Mouse (Mus musculus): Measurements from ENCODE around the gene Eif6. TPM values are rescaled to one million over a fixed set of nuclear protein-coding genes. Genes with fewer than 3 reads are reported as not detected.
A peak's percentile ranks its signal among the peaks of the same experiment; 100 is the strongest.

The Eif6 gene
- 69.2 and 71.0 TPM in 2 replicates for polyA plus RNA-seq (2012; rRNA removed)

- TF ChIP-seq POLR2A (IDR thresholded peaks at IDR 0.05; ENCODE audit: extremely low read depth, insufficient read depth, low read length) (peak; percentile 63; the same call in 1 of the 2 replicates), CTCF (IDR thresholded peaks at IDR 0.05; ENCODE audit: extremely low read depth, insufficient read depth, low read length) (no peak)
- peak within 1 kb of the TSS; percentile 61 for H3K4me3 ChIP-seq (ENCODE audit: insufficient read depth, low read length)
- peaks cover 1% of the 10 kb centered on the region; the same call in 1 of the 2 replicates for H3K4me1 ChIP-seq (ENCODE audit: control insufficient read depth, insufficient read depth, low read length)
- no peak within 1 kb of the TSS for H3K27ac ChIP-seq (ENCODE audit: insufficient read depth, low read length)
Observed at GRCm38 (mm10) chr2:155826630-155827424, at the start of gene Eif6. Gene Eif6, minus strand, starts transcription at chr2:155826925.

GRCm38 (mm10) chr2:155873636-155874035 is 46.9 kb upstream of the Eif6 start:
- TF ChIP-seq POLR2A (IDR thresholded peaks at IDR 0.05; ENCODE audit: extremely low read depth, insufficient read depth, low read length), result no peak
- no peak for TF ChIP-seq CTCF (IDR thresholded peaks at IDR 0.05; ENCODE audit: extremely low read depth, insufficient read depth, low read length)
- Histone ChIP-seq H3K4me3 (ENCODE audit: insufficient read depth, low read length) (no peak overlapping the region), H3K4me1 (ENCODE audit: control insufficient read depth, insufficient read depth, low read length) (peaks cover 4% of the 10 kb centered on the region; the same call in 1 of the 2 replicates), H3K27ac (ENCODE audit: insufficient read depth, low read length) (no peak overlapping the region)

GRCm38 (mm10) chr2:155872930-155873507 is 46.3 kb upstream of the Eif6 start:
- peaks cover 4% of the 10 kb centered on the region; the same call in 1 of the 2 replicates for H3K4me1 ChIP-seq (ENCODE audit: control insufficient read depth, insufficient read depth, low read length)
- no peak overlapping the region for H3K27ac ChIP-seq (ENCODE audit: insufficient read depth, low read length)
- H3K4me3 ChIP-seq (ENCODE audit: insufficient read depth, low read length), result no peak overlapping the region
- TF ChIP-seq POLR2A (IDR thresholded peaks at IDR 0.05; ENCODE audit: extremely low read depth, insufficient read depth, low read length) (no peak), CTCF (IDR thresholded peaks at IDR 0.05; ENCODE audit: extremely low read depth, insufficient read depth, low read length) (no peak)

- TF ChIP-seq POLR2A (IDR thresholded peaks at IDR 0.05; ENCODE audit: extremely low read depth, insufficient read depth, low read length) (no peak), CTCF (IDR thresholded peaks at IDR 0.05; ENCODE audit: extremely low read depth, insufficient read depth, low read length) (no peak)
- Histone ChIP-seq H3K4me3 (ENCODE audit: insufficient read depth, low read length) (no peak overlapping the region), H3K4me1 (ENCODE audit: control insufficient read depth, insufficient read depth, low read length) (peaks cover 4% of the 10 kb centered on the region; the same call in 1 of the 2 replicates), H3K27ac (ENCODE audit: insufficient read depth, low read length) (no peak overlapping the region)
Observed at GRCm38 (mm10) chr2:155872486-155872885, 45.8 kb upstream of the Eif6 start.

GRCm38 (mm10) chr2:155869772-155870171 is 43.0 kb upstream of the Eif6 start:
- no peak for TF ChIP-seq CTCF (IDR thresholded peaks at IDR 0.05; ENCODE audit: extremely low read depth, insufficient read depth, low read length)
- TF ChIP-seq POLR2A (IDR thresholded peaks at IDR 0.05; ENCODE audit: extremely low read depth, insufficient read depth, low read length), result no peak

GRCm38 (mm10) chr2:155868320-155868719 is 41.6 kb upstream of the Eif6 start:
- H3K4me3 ChIP-seq (ENCODE audit: insufficient read depth, low read length), result no peak overlapping the region
- H3K27ac ChIP-seq (ENCODE audit: insufficient read depth, low read length), result no peak overlapping the region
- no peak for TF ChIP-seq CTCF (IDR thresholded peaks at IDR 0.05; ENCODE audit: extremely low read depth, insufficient read depth, low read length)
- no peak for TF ChIP-seq POLR2A (IDR thresholded peaks at IDR 0.05; ENCODE audit: extremely low read depth, insufficient read depth, low read length)
- H3K4me1 ChIP-seq (ENCODE audit: control insufficient read depth, insufficient read depth, low read length), result peaks cover 3% of the 10 kb centered on the region; the same call in 1 of the 2 replicates

More at GRCm38 (mm10) chr2:155869772-155870171, 43.0 kb upstream of the Eif6 start:
- peaks cover 4% of the 10 kb centered on the region; the same call in 1 of the 2 replicates for H3K4me1 ChIP-seq (ENCODE audit: control insufficient read depth, insufficient read depth, low read length)
- no peak overlapping the region for H3K27ac ChIP-seq (ENCODE audit: insufficient read depth, low read length)
- no peak overlapping the region for H3K4me3 ChIP-seq (ENCODE audit: insufficient read depth, low read length)

- Histone ChIP-seq H3K27ac (ENCODE audit: insufficient read depth, low read length) (no peak overlapping the region), H3K4me3 (ENCODE audit: insufficient read depth, low read length) (no peak overlapping the region), H3K4me1 (ENCODE audit: control insufficient read depth, insufficient read depth, low read length) (no peaks in the 10 kb centered on the region; the same call in 1 of the 2 replicates)
- TF ChIP-seq CTCF (IDR thresholded peaks at IDR 0.05; ENCODE audit: extremely low read depth, insufficient read depth, low read length), result no peak
- no peak for TF ChIP-seq POLR2A (IDR thresholded peaks at IDR 0.05; ENCODE audit: extremely low read depth, insufficient read depth, low read length)
Observed at GRCm38 (mm10) chr2:155863301-155863867, 36.7 kb upstream of the Eif6 start.

GRCm38 (mm10) chr2:155862573-155863300 is 36.0 kb upstream of the Eif6 start:
- TF ChIP-seq POLR2A (IDR thresholded peaks at IDR 0.05; ENCODE audit: extremely low read depth, insufficient read depth, low read length) (no peak), CTCF (IDR thresholded peaks at IDR 0.05; ENCODE audit: extremely low read depth, insufficient read depth, low read length) (no peak)
- H3K4me3 ChIP-seq (ENCODE audit: insufficient read depth, low read length), result no peak overlapping the region
- no peaks in the 10 kb centered on the region; the same call in 1 of the 2 replicates for H3K4me1 ChIP-seq (ENCODE audit: control insufficient read depth, insufficient read depth, low read length)
- no peak overlapping the region for H3K27ac ChIP-seq (ENCODE audit: insufficient read depth, low read length)

GRCm38 (mm10) chr2:155861581-155861980 is 34.9 kb upstream of the Eif6 start:
- Histone ChIP-seq H3K27ac (ENCODE audit: insufficient read depth, low read length) (no peak overlapping the region), H3K4me1 (ENCODE audit: control insufficient read depth, insufficient read depth, low read length) (no peaks in the 10 kb centered on the region; the same call in 1 of the 2 replicates), H3K4me3 (ENCODE audit: insufficient read depth, low read length) (no peak overlapping the region)
- no peak for TF ChIP-seq CTCF (IDR thresholded peaks at IDR 0.05; ENCODE audit: extremely low read depth, insufficient read depth, low read length)
- no peak for TF ChIP-seq POLR2A (IDR thresholded peaks at IDR 0.05; ENCODE audit: extremely low read depth, insufficient read depth, low read length)
